Mouse (Mus musculus) heart, embryonic 10.5 days (tissue): ENCODE measurements around the gene Vmn2r84. TPM values are rescaled to one million over a fixed set of nuclear protein-coding genes. Genes with fewer than 3 reads are reported as not detected.
"Not testable (repeated sequence)": the region's sequence is repeated elsewhere in the genome, so short reads cannot be mapped to it uniquely, and the experiment has no call there.

Experiments used
- DNase-seq: peaks from one replicate; pipeline ENCODE4 v3.0.0-alpha.2; 2017; ENCODE audit warnings: low spot score
- H3K27ac ChIP-seq: fragments of 300-500 bp; sonication (generic); 2 replicates; pipeline ENCODE4 v1.5.1; 2016; ENCODE audit warnings: mild to moderate bottlenecking
- H3K27me3 ChIP-seq: fragments of 300-500 bp; sonication (generic); 2 replicates; pipeline ENCODE4 v1.6.1; 2016; ENCODE audit warnings: mild to moderate bottlenecking; ENCODE audit not compliant: poor library complexity, insufficient read depth, severe bottlenecking
- H3K36me3 ChIP-seq: fragments of 300-500 bp; sonication (generic); 2 replicates; pipeline ENCODE4 v1.6.1; 2016; ENCODE audit warnings: mild to moderate bottlenecking, moderate library complexity
- H3K4me1 ChIP-seq: fragments of 300-500 bp; sonication (generic); 2 replicates; pipeline ENCODE4 v1.6.1; 2016; ENCODE audit warnings: mild to moderate bottlenecking
- H3K4me3 ChIP-seq: fragments of 300-500 bp; sonication (generic); 2 replicates; pipeline ENCODE4 v1.5.1; 2016; ENCODE audit warnings: mild to moderate bottlenecking, moderate library complexity
- H3K9me3 ChIP-seq: fragments of 300-500 bp; sonication (generic); 2 replicates; pipeline ENCODE4 v1.6.1; 2016; ENCODE audit warnings: mild to moderate bottlenecking, moderate library complexity
- WGBS: fragments of 180-500 bp; shearing (Covaris S2); methylation state at CpG from one replicate; pipeline ENCODE4 v1.1.7; 2016; 5-methylcytosine and 5-hydroxymethylcytosine counted together
- polyA plus RNA-seq: library from polyadenylated mRNA; unstranded; fragments of >200 nt; fragmentation: Nextera tagmentation; extraction: Ambion mirVana; gene quantifications from 2 replicates; pipeline ENCODE4 v1.2.1, GENCODE M21; 2016

The Vmn2r84 gene
- polyA plus RNA-seq: not detected in 2 replicates

- H3K4me3 ChIP-seq: no peak within 1 kb of the TSS
- H3K4me1 ChIP-seq: no peaks in the 10 kb centered on the region
- no peaks in the 10 kb centered on the region for H3K9me3 ChIP-seq
- no peaks in the 10 kb centered on the region for H3K36me3 ChIP-seq
- no peaks in the 10 kb centered on the region for H3K27me3 ChIP-seq
- DNase-seq: no peak
- H3K27ac ChIP-seq: no peak within 1 kb of the TSS
These were observed at the start of gene Vmn2r84 for GRCm38 (mm10) chr10:130394232-130394631. Vmn2r84 (minus strand) TSS chr10:130394332.

- not testable (repeated sequence) for H3K4me1 ChIP-seq, H3K36me3 ChIP-seq, H3K27me3 ChIP-seq, DNase-seq, H3K27ac ChIP-seq, H3K4me3 ChIP-seq, H3K9me3 ChIP-seq
- WGBS: 76% methylated on average over 11 of the region's 11 CpGs
These were observed 40.2 kb upstream of the Vmn2r84 start for GRCm38 (mm10) chr10:130434185-130434898.

- H3K27ac ChIP-seq: not testable (repeated sequence)
These were observed 35.5 kb upstream of the Vmn2r84 start, which contains the start of gene Vmn2r85 for GRCm38 (mm10) chr10:130429603-130430002. Vmn2r85 (minus strand) TSS chr10:130429703.

GRCm38 (mm10) chr10:130422368-130422767 lies 28.2 kb upstream of the Vmn2r84 start:
- H3K27ac ChIP-seq, H3K36me3 ChIP-seq, H3K4me1 ChIP-seq, DNase-seq, H3K9me3 ChIP-seq, H3K27me3 ChIP-seq, H3K4me3 ChIP-seq: not testable (repeated sequence)
- 72% methylated on average over 2 of the region's 2 CpGs for WGBS

More at GRCm38 (mm10) chr10:130429603-130430002, 35.5 kb upstream of the Vmn2r84 start, which contains the start of gene Vmn2r85:
- not testable (repeated sequence) for H3K9me3 ChIP-seq, DNase-seq, H3K36me3 ChIP-seq, H3K4me3 ChIP-seq, H3K4me1 ChIP-seq, H3K27me3 ChIP-seq

GRCm38 (mm10) chr10:130420401-130420800 lies 26.3 kb upstream of the Vmn2r84 start:
- Histone ChIP-seq H3K4me1 (no peaks in the 10 kb centered on the region), H3K36me3 (no peaks in the 10 kb centered on the region), H3K4me3 (no peak overlapping the region), H3K9me3 (no peaks in the 10 kb centered on the region), H3K27me3 (no peaks in the 10 kb centered on the region), H3K27ac (no peak overlapping the region)
- 71% methylated on average over 3 of the region's 3 CpGs for WGBS
- DNase-seq: no peak

GRCm38 (mm10) chr10:130419954-130420353 lies 25.8 kb upstream of the Vmn2r84 start:
- 61% methylated on average over 2 of the region's 2 CpGs for whole genome bisulfite sequencing
- not testable (repeated sequence) for DNase-seq, H3K4me1 ChIP-seq, H3K36me3 ChIP-seq, H3K4me3 ChIP-seq, H3K9me3 ChIP-seq, H3K27ac ChIP-seq, H3K27me3 ChIP-seq

GRCm38 (mm10) chr10:130416352-130416751 lies 22.2 kb upstream of the Vmn2r84 start:
- not testable (repeated sequence) for H3K27ac ChIP-seq, H3K36me3 ChIP-seq, DNase-seq, H3K27me3 ChIP-seq, H3K4me1 ChIP-seq, H3K4me3 ChIP-seq, H3K9me3 ChIP-seq

GRCm38 (mm10) chr10:130412167-130412698 lies 18.1 kb upstream of the Vmn2r84 start:
- not testable (repeated sequence) for H3K27me3 ChIP-seq, H3K4me1 ChIP-seq, H3K27ac ChIP-seq, H3K36me3 ChIP-seq, DNase-seq, H3K9me3 ChIP-seq, H3K4me3 ChIP-seq
- 55% methylated on average over 24 of the region's 35 CpGs for whole genome bisulfite sequencing

- WGBS: 71% methylated on average over 2 of the region's 2 CpGs
- Histone ChIP-seq H3K27ac (no peak overlapping the region), H3K36me3 (no peaks in the 10 kb centered on the region), H3K4me1 (no peaks in the 10 kb centered on the region), H3K9me3 (no peaks in the 10 kb centered on the region), H3K27me3 (no peaks in the 10 kb centered on the region), H3K4me3 (no peak overlapping the region)
- no peak for DNase-seq
These were observed 19.0 kb downstream of the Vmn2r84 start for GRCm38 (mm10) chr10:130375145-130375544.

- no peak for DNase-seq
- no peaks in the 10 kb centered on the region for H3K4me1 ChIP-seq
- no peak overlapping the region for H3K27ac ChIP-seq
- no peak overlapping the region for H3K4me3 ChIP-seq
- H3K36me3 ChIP-seq: no peaks in the 10 kb centered on the region
- WGBS: 70% methylated on average over 2 of the region's 2 CpGs
- no peaks in the 10 kb centered on the region for H3K27me3 ChIP-seq
- H3K9me3 ChIP-seq: no peaks in the 10 kb centered on the region
These were observed 21.5 kb downstream of the Vmn2r84 start for GRCm38 (mm10) chr10:130372491-130373173.

GRCm38 (mm10) chr10:130371644-130372043 lies 22.5 kb downstream of the Vmn2r84 start:
- Histone ChIP-seq H3K27ac (no peak overlapping the region), H3K36me3 (no peaks in the 10 kb centered on the region), H3K4me3 (no peak overlapping the region), H3K27me3 (no peaks in the 10 kb centered on the region), H3K4me1 (no peaks in the 10 kb centered on the region), H3K9me3 (no peaks in the 10 kb centered on the region)
- WGBS: 61% methylated on average over 1 of the region's 1 CpGs
- no peak for DNase-seq

- no peak overlapping the region for H3K4me3 ChIP-seq
- no peaks in the 10 kb centered on the region for H3K36me3 ChIP-seq
- DNase-seq: no peak
- H3K27ac ChIP-seq: no peak overlapping the region
- no peaks in the 10 kb centered on the region for H3K4me1 ChIP-seq
- 79% methylated on average over 2 of the region's 2 CpGs for WGBS
- H3K27me3 ChIP-seq: no peaks in the 10 kb centered on the region
- no peaks in the 10 kb centered on the region for H3K9me3 ChIP-seq
These were observed 24.0 kb downstream of the Vmn2r84 start for GRCm38 (mm10) chr10:130370005-130370682.

- Histone ChIP-seq H3K27me3 (no peaks in the 10 kb centered on the region), H3K27ac (no peak overlapping the region), H3K9me3 (no peaks in the 10 kb centered on the region), H3K4me1 (no peaks in the 10 kb centered on the region), H3K4me3 (no peak overlapping the region), H3K36me3 (no peaks in the 10 kb centered on the region)
- no peak for DNase-seq
These were observed 25.7 kb downstream of the Vmn2r84 start for GRCm38 (mm10) chr10:130368384-130368783.
